10 mouse cellular contexts compared by ENCODE assay signal in genomic region chr2:30417595-30418165, GRCm38 (mm10). TPM values are rescaled to one million over a fixed set of nuclear protein-coding genes. Genes with fewer than 3 reads are reported as not detected.
DNase-seq lines count a peak whose midpoint lies in the region; ATAC-seq and TF ChIP-seq lines count a peak whose summit lies in the region.
"Had no signal": no experiment of that assay in that cellular context is flagged by ENCODE, and none has a peak within 500 bp of the region (broad histone marks: within the 10 kb centered on the region; RNA-seq: fewer than 3 reads in every experiment).

No protein-coding gene starts in this region.

- no peak overlapping the region for H3K9ac ChIP-seq in kidney, embryonic 16.5 days (replicated peaks; ENCODE audit: low read length)
- 0 out of 2 replicates have a peak overlapping the region, but pooled peaks have one; percentile 67 for H3K9ac ChIP-seq in embryonic facial prominence, embryonic 13.5 days
- H3K9ac ChIP-seq in liver, embryonic 14.5 days (replicated peaks), result peak overlapping the region; percentile 88

- H3K27ac ChIP-seq in kidney, embryonic 16.5 days (ENCODE audit: low read length), result no peak overlapping the region
- H3K27ac ChIP-seq in embryonic facial prominence, embryonic 13.5 days, result peak overlapping the region; percentile 88; the same call in 1 of the 2 replicates
- peak overlapping the region; percentile 98 for H3K27ac ChIP-seq in liver, embryonic 14.5 days
- H3K27ac ChIP-seq in gastrocnemius, adult 2 months, result no peak overlapping the region

- peaks cover 33% of the 10 kb centered on the region for H3K4me1 ChIP-seq in kidney, embryonic 16.5 days (ENCODE audit: insufficient read depth, low read length)
- H3K4me1 ChIP-seq in embryonic facial prominence, embryonic 13.5 days, result peaks cover 48% of the 10 kb centered on the region
- peaks cover 24 to 29% of the 10 kb centered on the region in 2 experiments for H3K4me1 ChIP-seq in liver, embryonic 14.5 days (replicated peaks; ENCODE audit: control insufficient read depth in 2 of 2, insufficient read depth in 2 of 2, low read length in 1 of 2)

- TF ChIP-seq CTCF in liver, embryonic 14.5 days (IDR thresholded peaks at IDR 0.05; ENCODE audit: low read depth), result no peak
- no peak for TF ChIP-seq CTCF in gastrocnemius, adult 2 months (IDR thresholded peaks at IDR 0.05)

- no peaks in the 10 kb centered on the region for H3K27me3 ChIP-seq in kidney, embryonic 16.5 days (ENCODE audit: insufficient read depth, low read length)
- H3K27me3 ChIP-seq in embryonic facial prominence, embryonic 13.5 days, result no peaks in the 10 kb centered on the region
- H3K27me3 ChIP-seq in liver, embryonic 14.5 days (ENCODE audit: control insufficient read depth, insufficient read depth, low read length), result no peaks in the 10 kb centered on the region

- no peak overlapping the region for H3K4me3 ChIP-seq in kidney, embryonic 16.5 days (ENCODE audit: low read length)
- H3K4me3 ChIP-seq in embryonic facial prominence, embryonic 13.5 days, result peak overlapping the region; percentile 90; the same call in 1 of the 2 replicates
- H3K4me3 ChIP-seq in liver, embryonic 14.5 days (ENCODE audit: insufficient read depth in 1 of 2, low read depth in 2 of 2, low read length in 2 of 2), result peak overlapping the region; percentile 61 to 76
- no peak overlapping the region for H3K4me3 ChIP-seq in gastrocnemius, adult 2 months

- peak overlapping the region; percentile 87 for H3K4me2 ChIP-seq in kidney, embryonic 16.5 days (replicated peaks; ENCODE audit: low read depth, low read length)
- H3K4me2 ChIP-seq in embryonic facial prominence, embryonic 13.5 days, result peak overlapping the region; percentile 68
- peak overlapping the region; percentile 90 for H3K4me2 ChIP-seq in liver, embryonic 14.5 days (ENCODE audit: low read depth)

- intact Hi-C loops in gastrocnemius, adult 2 months (cut with DNase I), result no loop called here

- no peaks in the 10 kb centered on the region for H3K36me3 ChIP-seq in kidney, embryonic 16.5 days (ENCODE audit: insufficient read depth, low read length)
- no peaks in the 10 kb centered on the region for H3K36me3 ChIP-seq in embryonic facial prominence, embryonic 13.5 days
- H3K36me3 ChIP-seq in liver, embryonic 14.5 days (replicated peaks; ENCODE audit: control insufficient read depth, insufficient read depth, low read depth), result peaks cover 10% of the 10 kb centered on the region

- H3K9me3 ChIP-seq in kidney, embryonic 16.5 days (ENCODE audit: low read length), result no peaks in the 10 kb centered on the region
- H3K9me3 ChIP-seq in embryonic facial prominence, embryonic 13.5 days, result no peaks in the 10 kb centered on the region
- no peaks in the 10 kb centered on the region for H3K9me3 ChIP-seq in liver, embryonic 14.5 days (ENCODE audit: control insufficient read depth, low read length)

- DNase-seq in kidney, adult 9 months, result no peak
- DNase-seq in adipocyte (ENCODE audit: low spot score), result peak; percentile 51
- peak; percentile 63 to 68 (median 65) for DNase-seq in liver, embryonic 14.5 days (ENCODE audit: low read depth in 3 of 3, low spot score in 3 of 3)
- DNase-seq in right cerebral cortex, postnatal 4 days, result no peak
- DNase-seq in gastrocnemius, adult 2 months, result no peak
- DNase-seq: cerebellum, postnatal 14 days; layer of hippocampus, postnatal 36 days had no signal

- ATAC-seq in kidney, embryonic 16.5 days (ENCODE audit: low FRiP score, low TSS enrichment), result no peak
- no peak for ATAC-seq in embryonic facial prominence, embryonic 13.5 days (ENCODE audit: insufficient number of reproducible peaks, insufficient read depth, low FRiP score, low TSS enrichment, low read depth)
- ATAC-seq in liver, embryonic 14.5 days (ENCODE audit: insufficient read depth), result peak; percentile 65
- ATAC-seq in activated CD4-positive, CD25-positive, alpha-beta regulatory T cell, adult 4 months, result no peak

- TF ChIP-seq EP300 in liver, embryonic 14.5 days (IDR thresholded peaks at IDR 0.05; ENCODE audit: low read depth), result peak; percentile 74

- WGBS in kidney, embryonic 16.5 days, result 60% methylated on average over 5 of the region's 5 CpGs
- WGBS in embryonic facial prominence, embryonic 13.5 days, result 78% methylated on average over 5 of the region's 5 CpGs
- 19% methylated on average over 5 of the region's 5 CpGs for WGBS in liver, embryonic 14.5 days (ENCODE audit: insufficient replicate concordance)

RNA-seq across cellular contexts. Expression of gene Ptpa, which starts 1.8 kb away (rescaled TPM):
- polyA plus RNA-seq in kidney, embryonic 16.5 days (2015; fragmentation: Nextera tagmentation; extraction: Ambion mirVana), result 184 and 191 TPM in 2 replicates
- 150 and 163 TPM in 2 replicates for polyA plus RNA-seq in embryonic facial prominence, embryonic 13.5 days (2015; fragmentation: Nextera tagmentation; extraction: Ambion mirVana)
- polyA plus RNA-seq in liver, embryonic 14.5 days (2012; rRNA removed), result 78.2 and 103 TPM in 2 replicates
- polyA plus RNA-seq in liver, embryonic 14.5 days (2014; fragmentation: Nextera tagmentation; extraction: Ambion mirVana), result 63.3 and 63.5 TPM in 2 replicates
- polyA plus RNA-seq in activated CD4-positive, CD25-positive, alpha-beta regulatory T cell, adult 4 months (2017; shearing (Covaris generic)), result 10 to 100 TPM; 46.4 to 73.2 TPM
- 10 to 100 TPM; 48.9 to 86.1 TPM for total RNA-seq in gastrocnemius, adult 2 months (2021)

RNA-seq across cellular contexts. Expression of gene Crat, which starts 2.1 kb away (rescaled TPM):
- 40.9 and 44.2 TPM in 2 replicates for polyA plus RNA-seq in kidney, embryonic 16.5 days (2015; fragmentation: Nextera tagmentation; extraction: Ambion mirVana)
- polyA plus RNA-seq in embryonic facial prominence, embryonic 13.5 days (2015; fragmentation: Nextera tagmentation; extraction: Ambion mirVana), result 22.5 and 25.0 TPM in 2 replicates
- polyA plus RNA-seq in liver, embryonic 14.5 days (2012; rRNA removed), result 14.6 and 15.0 TPM in 2 replicates
- polyA plus RNA-seq in liver, embryonic 14.5 days (2014; fragmentation: Nextera tagmentation; extraction: Ambion mirVana), result 27.4 and 27.9 TPM in 2 replicates
- polyA plus RNA-seq in activated CD4-positive, CD25-positive, alpha-beta regulatory T cell, adult 4 months (2017; shearing (Covaris generic)), result 1 to 10 TPM; 2.9 to 3.5 TPM
- total RNA-seq in gastrocnemius, adult 2 months (2021), result 100 to 1,000 TPM; 362 to 422 TPM

RNA-seq across cellular contexts. Expression of gene Dolpp1, which starts 25.6 kb away (rescaled TPM):
- 44.2 and 46.8 TPM in 2 replicates for polyA plus RNA-seq in kidney, embryonic 16.5 days (2015; fragmentation: Nextera tagmentation; extraction: Ambion mirVana)
- polyA plus RNA-seq in embryonic facial prominence, embryonic 13.5 days (2015; fragmentation: Nextera tagmentation; extraction: Ambion mirVana), result 31.9 and 34.9 TPM in 2 replicates
- 17.0 and 23.1 TPM in 2 replicates for polyA plus RNA-seq in liver, embryonic 14.5 days (2012; rRNA removed)
- 13.5 and 17.4 TPM in 2 replicates for polyA plus RNA-seq in liver, embryonic 14.5 days (2014; fragmentation: Nextera tagmentation; extraction: Ambion mirVana)
- 10 to 100 TPM; 15.3 to 18.3 TPM for polyA plus RNA-seq in activated CD4-positive, CD25-positive, alpha-beta regulatory T cell, adult 4 months (2017; shearing (Covaris generic))
- 1 to 10 TPM; 5.3 to 6.1 TPM for total RNA-seq in gastrocnemius, adult 2 months (2021)

RNA-seq across cellular contexts. Expression of gene Miga2, which starts 53.6 kb away (rescaled TPM):
- polyA plus RNA-seq in kidney, embryonic 16.5 days (2015; fragmentation: Nextera tagmentation; extraction: Ambion mirVana), result 32.0 and 34.9 TPM in 2 replicates
- polyA plus RNA-seq in embryonic facial prominence, embryonic 13.5 days (2015; fragmentation: Nextera tagmentation; extraction: Ambion mirVana), result 23.9 and 27.7 TPM in 2 replicates
- 6.1 and 6.9 TPM in 2 replicates for polyA plus RNA-seq in liver, embryonic 14.5 days (2012; rRNA removed)
- polyA plus RNA-seq in liver, embryonic 14.5 days (2014; fragmentation: Nextera tagmentation; extraction: Ambion mirVana), result 5.3 and 5.8 TPM in 2 replicates
- 1 to 10 TPM; 1.3 to 7.4 TPM for polyA plus RNA-seq in activated CD4-positive, CD25-positive, alpha-beta regulatory T cell, adult 4 months (2017; shearing (Covaris generic))
- total RNA-seq in gastrocnemius, adult 2 months (2021), result 10 to 100 TPM; 15.5 to 39.0 TPM

RNA-seq across cellular contexts. Expression of gene Ier5l, which starts 56.3 kb away (rescaled TPM):
- 2.2 and 2.9 TPM in 2 replicates for polyA plus RNA-seq in kidney, embryonic 16.5 days (2015; fragmentation: Nextera tagmentation; extraction: Ambion mirVana)
- polyA plus RNA-seq in embryonic facial prominence, embryonic 13.5 days (2015; fragmentation: Nextera tagmentation; extraction: Ambion mirVana), result 3.5 and 4.0 TPM in 2 replicates
- 0.86 and 0.90 TPM in 2 replicates for polyA plus RNA-seq in liver, embryonic 14.5 days (2012; rRNA removed)
- polyA plus RNA-seq in liver, embryonic 14.5 days (2014; fragmentation: Nextera tagmentation; extraction: Ambion mirVana), result 0.10 and 0.13 TPM in 2 replicates
- under 1 TPM in 1 of 2 experiments, not detected in 1; 0.16 TPM for polyA plus RNA-seq in activated CD4-positive, CD25-positive, alpha-beta regulatory T cell, adult 4 months (2017; shearing (Covaris generic))
- total RNA-seq in gastrocnemius, adult 2 months (2021), result 1 to 10 TPM in 1 of 2 experiments, under 1 TPM in 1; 0.97 to 1.1 TPM

Comparison
In these comparisons a context has a peak if more than half of its experiments do, and no peak if none do; other contexts are left out.
1. H3K27ac ChIP-seq: peak in embryonic facial prominence, embryonic 13.5 days (single experiment) and liver, embryonic 14.5 days (single experiment); none in kidney, embryonic 16.5 days (single experiment) and gastrocnemius, adult 2 months (single experiment).
2. H3K4me3 ChIP-seq: peak in embryonic facial prominence, embryonic 13.5 days (single experiment) and liver, embryonic 14.5 days (2 of 2); none in kidney, embryonic 16.5 days (single experiment) and gastrocnemius, adult 2 months (single experiment).
3. DNase-seq: peak in adipocyte (single experiment) and liver, embryonic 14.5 days (3 of 3); none in kidney, adult 9 months (single experiment), right cerebral cortex, postnatal 4 days (single experiment) and gastrocnemius, adult 2 months (single experiment).
4. Peak in every context shown above with its lines, with median percentiles within 50 percentile points of each other: H3K4me2 ChIP-seq.